Mouse (Mus musculus) midbrain, embryonic 14.5 days (tissue): ENCODE data around the gene Magi1. TPM values are rescaled to one million over a fixed set of nuclear protein-coding genes. Genes with fewer than 3 reads are reported as not detected.

Experiments used
- ATAC-seq: fragments of 200-750 bp; cut with Nextera tagmentation; 2 replicates; pipeline ENCODE4 v1.8.0; 2017; ENCODE audit warnings: moderate number of reproducible peaks, moderate library complexity; ENCODE audit not compliant: low FRiP score, low TSS enrichment
- DNase-seq: peaks from one replicate; pipeline ENCODE4 v3.0.0-alpha.2; 2015
- H3K27ac ChIP-seq: fragments of 300-500 bp; sonication (generic); replicated peaks from 2 replicates; pipeline ENCODE4 v1.5.1; 2014; ENCODE audit warnings: mild to moderate bottlenecking, low read depth, low read length, moderate library complexity
- H3K27me3 ChIP-seq: fragments of 300-500 bp; sonication (generic); 2 replicates; pipeline ENCODE4 v1.6.1; 2014; ENCODE audit warnings: low read length, control low read depth, mixed read lengths; ENCODE audit not compliant: control insufficient read depth, insufficient read depth
- H3K36me3 ChIP-seq: fragments of 300-500 bp; sonication (generic); 2 replicates; pipeline ENCODE4 v1.6.1; 2014; ENCODE audit warnings: low read length, control low read depth; ENCODE audit not compliant: control insufficient read depth, insufficient read depth
- H3K4me1 ChIP-seq: fragments of 300-500 bp; sonication (generic); 2 replicates; pipeline ENCODE4 v1.6.1; 2014; ENCODE audit warnings: mild to moderate bottlenecking, antibody characterized with exemption, low read length, control low read depth; ENCODE audit not compliant: control insufficient read depth, insufficient read depth
- H3K4me2 ChIP-seq: fragments of 300-500 bp; sonication (generic); 2 replicates; pipeline ENCODE4 v1.6.1; 2014; ENCODE audit warnings: mild to moderate bottlenecking, low read length, moderate library complexity
- H3K4me3 ChIP-seq: fragments of 300-500 bp; sonication (generic); replicated peaks from 2 replicates; pipeline ENCODE4 v1.5.1; 2014; ENCODE audit warnings: low read depth, low read length
- H3K9ac ChIP-seq: fragments of 300-500 bp; sonication (generic); replicated peaks from 2 replicates; pipeline ENCODE4 v1.6.1; 2014; ENCODE audit warnings: mild to moderate bottlenecking, low read length, moderate library complexity
- H3K9me3 ChIP-seq: fragments of 300-500 bp; sonication (generic); 2 replicates; pipeline ENCODE4 v1.6.1; 2016; ENCODE audit warnings: low read length, control low read depth, mixed read lengths; ENCODE audit not compliant: control insufficient read depth
- WGBS: fragments of 180-500 bp; shearing (Covaris S2); extraction: QIAGEN DNeasy Blood & Tissue Kit; methylation state at CpG from one replicate; pipeline ENCODE4 v1.1.7; 2014; 5-methylcytosine and 5-hydroxymethylcytosine counted together
- polyA plus RNA-seq: library from polyadenylated mRNA; unstranded; fragments of >200 nt; fragmentation: Nextera tagmentation; extraction: Ambion mirVana; gene quantifications from 2 replicates; pipeline ENCODE4 v1.2.1, GENCODE M21; 2014

Magi1 gene
- polyA plus RNA-seq, 1 experiment from 2014 or later: 34.9 TPM

- DNase-seq (peak; percentile 25), ATAC-seq (no peak)
- 41% methylated on average over 4 of the region's 4 CpGs for WGBS
- Histone ChIP-seq H3K9ac (no peak overlapping the region), H3K9me3 (no peaks in the 10 kb centered on the region), H3K4me1 (peaks cover 11% of the 10 kb centered on the region), H3K27ac (no peak overlapping the region), H3K27me3 (no peaks in the 10 kb centered on the region), H3K36me3 (no peaks in the 10 kb centered on the region), H3K4me3 (no peak overlapping the region), H3K4me2 (no peak overlapping the region)
These were observed 151.7 kb downstream of the Magi1 start for GRCm38 (mm10) chr6:94131999-94132398.

GRCm38 (mm10) chr6:94130389-94130788 is 153.3 kb downstream of the Magi1 start:
- ATAC-seq (no peak), DNase-seq (no peak)
- no peak overlapping the region for H3K4me3 ChIP-seq
- H3K4me2 ChIP-seq: no peak overlapping the region
- H3K9ac ChIP-seq: no peak overlapping the region
- H3K4me1 ChIP-seq: peaks cover 11% of the 10 kb centered on the region
- H3K9me3 ChIP-seq: no peaks in the 10 kb centered on the region
- H3K27ac ChIP-seq: no peak overlapping the region
- no peaks in the 10 kb centered on the region for H3K27me3 ChIP-seq
- H3K36me3 ChIP-seq: no peaks in the 10 kb centered on the region
- whole genome bisulfite sequencing: 90% methylated on average over 5 of the region's 5 CpGs

- Histone ChIP-seq H3K4me3 (no peak overlapping the region), H3K27ac (no peak overlapping the region), H3K9me3 (no peaks in the 10 kb centered on the region), H3K4me2 (no peak overlapping the region), H3K4me1 (peaks cover 1% of the 10 kb centered on the region; the same call in 1 of the 2 replicates), H3K27me3 (no peaks in the 10 kb centered on the region), H3K36me3 (no peaks in the 10 kb centered on the region), H3K9ac (no peak overlapping the region)
- 93% methylated on average over 4 of the region's 4 CpGs for WGBS
- DNase-seq (no peak), ATAC-seq (no peak)
These were observed 157.0 kb downstream of the Magi1 start for GRCm38 (mm10) chr6:94126763-94127162.

- no peaks in the 10 kb centered on the region for H3K4me1 ChIP-seq
- H3K9me3 ChIP-seq: no peaks in the 10 kb centered on the region
- no peak overlapping the region for H3K4me3 ChIP-seq
- DNase-seq (no peak), ATAC-seq (no peak)
- 86% methylated on average over 6 of the region's 6 CpGs for WGBS
- no peaks in the 10 kb centered on the region for H3K27me3 ChIP-seq
- H3K4me2 ChIP-seq: no peak overlapping the region
- no peaks in the 10 kb centered on the region for H3K36me3 ChIP-seq
- no peak overlapping the region for H3K27ac ChIP-seq
- H3K9ac ChIP-seq: no peak overlapping the region
These were observed 158.6 kb downstream of the Magi1 start for GRCm38 (mm10) chr6:94125144-94125543.

GRCm38 (mm10) chr6:94124279-94124678 is 159.4 kb downstream of the Magi1 start:
- Histone ChIP-seq H3K27ac (no peak overlapping the region), H3K9me3 (no peaks in the 10 kb centered on the region), H3K4me3 (no peak overlapping the region), H3K4me1 (no peaks in the 10 kb centered on the region), H3K27me3 (no peaks in the 10 kb centered on the region), H3K36me3 (no peaks in the 10 kb centered on the region), H3K4me2 (no peak overlapping the region), H3K9ac (no peak overlapping the region)
- WGBS: 73% methylated on average over 2 of the region's 2 CpGs
- DNase-seq (no peak), ATAC-seq (no peak)

- Histone ChIP-seq H3K9ac (no peak overlapping the region), H3K27ac (no peak overlapping the region), H3K4me2 (no peak overlapping the region), H3K27me3 (no peaks in the 10 kb centered on the region), H3K4me1 (no peaks in the 10 kb centered on the region), H3K36me3 (no peaks in the 10 kb centered on the region), H3K9me3 (no peaks in the 10 kb centered on the region), H3K4me3 (no peak overlapping the region)
- DNase-seq: no peak
- no peak for ATAC-seq
- 86% methylated on average over 8 of the region's 8 CpGs for WGBS
These were observed 161.1 kb downstream of the Magi1 start for GRCm38 (mm10) chr6:94122566-94123150.

GRCm38 (mm10) chr6:94121488-94121887 is 162.2 kb downstream of the Magi1 start:
- peak; percentile 62 for DNase-seq

GRCm38 (mm10) chr6:94116434-94117432 is 167.0 kb downstream of the Magi1 start:
- Histone ChIP-seq H3K4me2 (no peak overlapping the region), H3K9ac (no peak overlapping the region), H3K27me3 (no peaks in the 10 kb centered on the region), H3K36me3 (no peaks in the 10 kb centered on the region), H3K4me3 (no peak overlapping the region), H3K4me1 (no peaks in the 10 kb centered on the region), H3K9me3 (no peaks in the 10 kb centered on the region), H3K27ac (no peak overlapping the region)
- no peak for DNase-seq
- 90% methylated on average over 6 of the region's 6 CpGs for WGBS
- ATAC-seq: no peak

More at GRCm38 (mm10) chr6:94121488-94121887, 162.2 kb downstream of the Magi1 start:
- 53% methylated on average over 5 of the region's 5 CpGs for WGBS
- no peak for ATAC-seq
- Histone ChIP-seq H3K27me3 (no peaks in the 10 kb centered on the region), H3K36me3 (no peaks in the 10 kb centered on the region), H3K4me1 (no peaks in the 10 kb centered on the region), H3K9ac (no peak overlapping the region), H3K4me3 (no peak overlapping the region), H3K27ac (no peak overlapping the region), H3K4me2 (no peak overlapping the region), H3K9me3 (no peaks in the 10 kb centered on the region)
